Mouse (Mus musculus) forebrain, embryonic 11.5 days (tissue): ENCODE measurements around the gene Cdk19. TPM values are rescaled to one million over a fixed set of nuclear protein-coding genes. Genes with fewer than 3 reads are reported as not detected.

Experiments
- ATAC-seq: fragments of 200-750 bp; cut with Nextera tagmentation; replicated peaks from 2 replicates; pipeline ENCODE4 v1.8.0; 2017; ENCODE audit warnings: moderate TSS enrichment; ENCODE audit not compliant: low FRiP score
- DNase-seq: peaks from one replicate; pipeline ENCODE4 v3.0.0-alpha.2; 2017; ENCODE audit warnings: low spot score
- H3K27ac ChIP-seq: fragments of 300-500 bp; sonication (generic); 2 replicates; pipeline ENCODE4 v1.5.1; 2014; ENCODE audit warnings: low read depth, low read length
- H3K27me3 ChIP-seq: fragments of 300-500 bp; sonication (generic); 2 replicates; pipeline ENCODE4 v1.6.1; 2014; ENCODE audit warnings: mild to moderate bottlenecking, low read length, mixed read lengths; ENCODE audit not compliant: control insufficient read depth, insufficient read depth
- H3K36me3 ChIP-seq: fragments of 300-500 bp; sonication (generic); 2 replicates; pipeline ENCODE4 v1.6.1; 2014; ENCODE audit warnings: mild to moderate bottlenecking, low read length, moderate library complexity, mixed read lengths; ENCODE audit not compliant: control insufficient read depth, insufficient read depth
- H3K4me1 ChIP-seq: fragments of 300-500 bp; sonication (generic); replicated peaks from 2 replicates; pipeline ENCODE4 v1.6.1; 2014; ENCODE audit warnings: low read length, mixed read lengths; ENCODE audit not compliant: control insufficient read depth, insufficient read depth
- H3K4me2 ChIP-seq: fragments of 300-500 bp; sonication (generic); 2 replicates; pipeline ENCODE4 v1.6.1; 2014; ENCODE audit warnings: low read depth, mild to moderate bottlenecking, low read length, moderate library complexity, mixed read lengths; ENCODE audit not compliant: severe bottlenecking
- H3K4me3 ChIP-seq: fragments of 300-500 bp; sonication (generic); 2 replicates; pipeline ENCODE4 v1.5.1; 2014; ENCODE audit warnings: low read depth, low read length
- H3K9ac ChIP-seq: fragments of 300-500 bp; sonication (generic); 2 replicates; pipeline ENCODE4 v1.6.1; 2014; ENCODE audit warnings: low read length
- H3K9me3 ChIP-seq: fragments of 300-500 bp; sonication (generic); 2 replicates; pipeline ENCODE4 v1.6.1; 2016; ENCODE audit warnings: low read length, mixed read lengths; ENCODE audit not compliant: control insufficient read depth
- WGBS: fragments of 180-500 bp; shearing (Covaris S2); extraction: QIAGEN DNeasy Blood & Tissue Kit; methylation state at CpG from one replicate; pipeline ENCODE4 v1.1.7; 2014; 5-methylcytosine and 5-hydroxymethylcytosine counted together
- polyA plus RNA-seq: library from polyadenylated mRNA; unstranded; fragments of >200 nt; fragmentation: Nextera tagmentation; extraction: Ambion mirVana; gene quantifications from 2 replicates; pipeline ENCODE4 v1.2.1, GENCODE M21; 2014

Cdk19 gene
- polyA plus RNA-seq, 1 experiment from 2014 or later = 8.0 TPM

- ATAC-seq (no peak), DNase-seq (peak; percentile 60)
- no peak overlapping the region for H3K27ac ChIP-seq
- H3K4me3 ChIP-seq = no peak overlapping the region
- no peaks in the 10 kb centered on the region for H3K27me3 ChIP-seq
- no peaks in the 10 kb centered on the region for H3K4me1 ChIP-seq
- H3K9me3 ChIP-seq = no peaks in the 10 kb centered on the region
- no peaks in the 10 kb centered on the region for H3K36me3 ChIP-seq
- no peak overlapping the region for H3K9ac ChIP-seq
- no peak overlapping the region for H3K4me2 ChIP-seq
- 54% methylated on average over 6 of the region's 6 CpGs for WGBS
Observed at GRCm38 (mm10) chr10:40309884-40310635, 29.3 kb upstream of the Cdk19 start.

DNA sequence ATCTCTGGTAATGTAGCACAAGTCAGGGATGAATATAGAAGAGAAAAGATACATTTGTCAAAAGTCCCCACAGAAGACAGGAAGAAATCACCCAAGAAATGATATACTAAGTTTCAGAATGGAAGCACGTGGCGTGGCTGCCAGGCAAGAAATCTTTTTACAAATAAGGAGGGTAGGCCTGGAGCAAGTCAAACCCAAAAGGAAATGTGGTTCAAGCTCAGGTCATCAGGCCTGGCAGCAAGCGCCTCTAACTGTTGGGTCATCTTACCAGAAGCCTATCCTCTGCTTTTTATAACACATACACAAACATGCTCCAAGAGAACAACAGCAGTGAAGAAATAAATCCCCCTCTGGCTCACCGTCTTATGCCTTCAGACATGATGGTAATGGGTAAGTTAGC, 26.6 kb upstream of the Cdk19 start:
- ATAC-seq = no peak
- WGBS = 84% methylated on average over 4 of the region's 4 CpGs
- H3K9me3 ChIP-seq = no peaks in the 10 kb centered on the region

GRCm38 (mm10) chr10:40316841-40317585, 22.4 kb upstream of the Cdk19 start:
- no peak for ATAC-seq
- H3K4me3 ChIP-seq = no peak overlapping the region
- no peaks in the 10 kb centered on the region for H3K27me3 ChIP-seq
- H3K27ac ChIP-seq = no peak overlapping the region
- no peak overlapping the region for H3K9ac ChIP-seq
- H3K4me1 ChIP-seq = no peaks in the 10 kb centered on the region
- no peaks in the 10 kb centered on the region for H3K36me3 ChIP-seq
- no peaks in the 10 kb centered on the region for H3K9me3 ChIP-seq
- 65% methylated on average over 7 of the region's 7 CpGs for WGBS
- DNase-seq = no peak
- H3K4me2 ChIP-seq = no peak overlapping the region

More for the DNA sequence above, 26.6 kb upstream of the Cdk19 start:
- no peaks in the 10 kb centered on the region for H3K27me3 ChIP-seq
- H3K4me2 ChIP-seq = no peak overlapping the region
- no peak overlapping the region for H3K9ac ChIP-seq
- no peak overlapping the region for H3K27ac ChIP-seq
- H3K4me3 ChIP-seq = no peak overlapping the region
- no peaks in the 10 kb centered on the region for H3K36me3 ChIP-seq
- no peak for DNase-seq
- H3K4me1 ChIP-seq = no peaks in the 10 kb centered on the region

DNA sequence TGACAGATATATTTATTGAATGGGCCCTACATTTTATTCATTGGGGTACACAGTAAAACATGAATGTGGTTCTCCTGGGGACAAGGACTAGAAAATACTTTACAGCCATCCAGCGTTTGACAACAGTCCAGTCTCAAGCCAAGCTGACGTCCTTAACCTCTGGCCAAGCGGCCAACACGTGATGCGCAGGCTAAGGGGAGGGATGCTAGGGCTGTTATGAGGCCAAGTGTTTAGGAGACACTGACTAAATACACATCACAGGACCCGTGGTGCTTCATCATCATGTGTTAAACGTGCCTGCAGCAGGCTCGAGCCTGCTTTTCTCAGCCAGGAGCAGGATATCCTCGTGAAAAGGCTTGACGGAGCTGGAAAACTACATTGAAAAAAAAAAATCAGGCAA, 19.1 kb upstream of the Cdk19 start:
- no peak for ATAC-seq
- Histone ChIP-seq H3K36me3 (no peaks in the 10 kb centered on the region), H3K4me1 (no peaks in the 10 kb centered on the region), H3K27ac (no peak overlapping the region), H3K9me3 (no peaks in the 10 kb centered on the region), H3K4me3 (no peak overlapping the region), H3K27me3 (no peaks in the 10 kb centered on the region), H3K9ac (no peak overlapping the region), H3K4me2 (no peak overlapping the region)
- no peak for DNase-seq
- 93% methylated on average over 10 of the region's 10 CpGs for WGBS

DNA sequence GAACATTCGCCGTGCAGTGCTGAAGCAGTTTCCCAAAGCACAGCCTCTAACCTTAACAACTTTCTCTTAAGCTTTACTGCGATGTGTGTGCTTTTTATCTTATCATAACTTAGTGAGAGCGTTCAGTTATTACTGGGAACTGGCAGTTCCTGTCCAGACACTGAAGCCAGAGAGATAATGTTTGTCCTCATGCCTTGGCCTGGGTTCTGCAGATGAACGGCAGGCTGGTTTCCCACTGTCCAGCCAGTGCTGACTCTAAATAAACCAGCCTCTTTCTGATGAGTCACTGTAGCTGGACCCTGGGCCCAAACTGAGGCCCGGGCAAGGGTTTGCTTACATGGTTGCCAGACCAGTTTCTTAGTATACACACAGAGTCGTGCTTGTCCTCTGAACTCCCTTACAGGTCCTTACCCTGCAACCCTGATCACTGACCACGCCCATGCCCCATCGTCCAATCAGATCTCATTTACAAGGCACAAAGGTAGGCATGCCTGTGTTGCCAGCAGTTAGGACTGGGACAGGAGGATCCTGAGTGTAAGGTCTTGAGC, 11.3 kb upstream of the Cdk19 start:
- Histone ChIP-seq H3K4me3 (no peak overlapping the region), H3K4me2 (no peak overlapping the region), H3K27ac (no peak overlapping the region), H3K4me1 (no peaks in the 10 kb centered on the region), H3K9me3 (no peaks in the 10 kb centered on the region; the same call in 1 of the 2 replicates), H3K36me3 (no peaks in the 10 kb centered on the region), H3K27me3 (no peaks in the 10 kb centered on the region), H3K9ac (no peak overlapping the region)
- no peak for ATAC-seq
- DNase-seq = no peak
- WGBS = 81% methylated on average over 9 of the region's 9 CpGs

- no peaks in the 10 kb centered on the region for H3K27me3 ChIP-seq
- no peaks in the 10 kb centered on the region for H3K4me1 ChIP-seq
- no peak overlapping the region for H3K27ac ChIP-seq
- H3K4me2 ChIP-seq = no peak overlapping the region
- no peaks in the 10 kb centered on the region for H3K36me3 ChIP-seq
- no peak overlapping the region for H3K4me3 ChIP-seq
- H3K9me3 ChIP-seq = no peaks in the 10 kb centered on the region; the same call in 1 of the 2 replicates
- H3K9ac ChIP-seq = no peak overlapping the region
- no peak for DNase-seq
- 84% methylated on average over 1 of the region's 1 CpGs for WGBS
- no peak for ATAC-seq
Observed at GRCm38 (mm10) chr10:40330262-40330661, 9.1 kb upstream of the Cdk19 start.

- H3K4me2 ChIP-seq = no peak overlapping the region
- H3K9me3 ChIP-seq = no peaks in the 10 kb centered on the region; the same call in 1 of the 2 replicates
- ATAC-seq (no peak), DNase-seq (no peak)
- 76% methylated on average over 6 of the region's 6 CpGs for WGBS
- no peaks in the 10 kb centered on the region for H3K27me3 ChIP-seq
- H3K36me3 ChIP-seq = no peaks in the 10 kb centered on the region
- no peak overlapping the region for H3K9ac ChIP-seq
- H3K4me3 ChIP-seq = no peak overlapping the region
- no peak overlapping the region for H3K27ac ChIP-seq
- H3K4me1 ChIP-seq = no peaks in the 10 kb centered on the region
Observed at GRCm38 (mm10) chr10:40332864-40333263, 6.5 kb upstream of the Cdk19 start.

DNA sequence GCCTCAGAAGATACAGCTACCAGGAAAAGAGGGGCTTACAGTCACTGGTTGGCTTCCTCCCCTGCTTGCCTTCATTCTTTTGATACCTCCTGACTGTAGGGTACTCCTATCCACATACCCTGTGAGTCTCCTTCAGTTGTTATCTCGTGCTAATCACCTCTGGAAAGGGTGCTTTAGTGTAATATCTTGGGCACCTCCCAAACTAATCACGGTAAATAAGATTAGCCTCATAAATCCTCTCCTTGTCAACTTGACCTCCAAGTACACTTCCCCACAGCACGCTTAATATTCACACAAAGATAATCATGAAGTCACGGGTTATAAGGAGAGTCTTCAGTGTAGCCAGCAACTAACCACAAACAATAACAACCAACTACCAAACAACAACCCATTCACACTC, 2.7 kb downstream of the Cdk19 start:
- WGBS = 82% methylated on average over 4 of the region's 4 CpGs
- Histone ChIP-seq H3K9ac (no peak overlapping the region), H3K36me3 (no peaks in the 10 kb centered on the region), H3K27ac (no peak overlapping the region), H3K4me1 (no peaks in the 10 kb centered on the region), H3K4me3 (no peak overlapping the region), H3K27me3 (no peaks in the 10 kb centered on the region), H3K4me2 (no peak overlapping the region), H3K9me3 (no peaks in the 10 kb centered on the region)
- DNase-seq (no peak), ATAC-seq (no peak)
